Mouse (Mus musculus) CH12.LX (cell line): Measurements from ENCODE around the gene Tgm3.

Experiments used
- CTCF ChIP-seq, 2 experiments: IDR thresholded peaks in 1 of 2; conservative IDR thresholded peaks in 1 of 2; 2 replicates each; pipeline ENCODE4 v1.5.1; 2011 to 2012; ENCODE audit warnings: low read depth in 2 of 2, low read length in 2 of 2, improper control_type of control experiment in 1 of 2, inconsistent platforms in 1 of 2, mild to moderate bottlenecking in 1 of 2, moderate library complexity in 1 of 2
- POLR2A ChIP-seq: IDR thresholded peaks from 2 replicates; pipeline ENCODE4 v1.6.1; 2011; ENCODE audit warnings: low read depth, mild to moderate bottlenecking, improper control_type of control experiment, low read length
- RAD21 ChIP-seq: IDR thresholded peaks from 2 replicates; pipeline ENCODE4 v1.6.1; 2011; ENCODE audit warnings: low read depth, mild to moderate bottlenecking, low read length, improper control_type of control experiment, moderate library complexity
- TBP ChIP-seq: conservative IDR thresholded peaks from 2 replicates; pipeline ENCODE4 v1.6.1; 2011; ENCODE audit warnings: low read depth, low read length, improper control_type of control experiment

- TF ChIP-seq CTCF (conservative IDR thresholded peaks at IDR 0.05 in 1 of 2, IDR thresholded peaks at IDR 0.05 in 1 of 2; ENCODE audit: low read depth in 2 of 2, low read length in 2 of 2) (no peak), TBP (no peak), POLR2A (no peak), RAD21 (no peak)
These were observed at the start of gene Tgm3 for GRCm38 (mm10) chr2:130012026-130012425.
